Mouse (Mus musculus): Measurements from ENCODE around the gene Hist2h2ab. TPM values are rescaled to one million over a fixed set of nuclear protein-coding genes. Genes with fewer than 3 reads are reported as not detected.

Gene Hist2h2ab
- polyA plus RNA-seq, 1 experiment from 2014 or later: not detected

- H3K4me1 ChIP-seq (replicated peaks; ENCODE audit: control insufficient read depth, insufficient read depth): no peaks in the 10 kb centered on the region
- no peaks in the 10 kb centered on the region for H3K9me3 ChIP-seq (ENCODE audit: control insufficient read depth, low read length)
- no peaks in the 10 kb centered on the region for H3K36me3 ChIP-seq (ENCODE audit: control insufficient read depth, insufficient read depth, low read length)
- H3K4me3 ChIP-seq (ENCODE audit: low read depth, low read length): no peak overlapping the region
- DNase-seq (ENCODE audit: low spot score) (no peak), ATAC-seq (ENCODE audit: low FRiP score, low TSS enrichment) (no peak)
- no peaks in the 10 kb centered on the region for H3K27me3 ChIP-seq (ENCODE audit: control insufficient read depth, insufficient read depth, low read length)
- H3K9ac ChIP-seq (ENCODE audit: low read length): no peak overlapping the region
- WGBS: 74% methylated on average over 4 of the region's 4 CpGs
- H3K4me2 ChIP-seq (replicated peaks; ENCODE audit: low read depth): no peak overlapping the region
- TF ChIP-seq CTCF (IDR thresholded peaks at IDR 0.05; ENCODE audit: low read depth): no peak
- no peak overlapping the region for H3K27ac ChIP-seq (replicated peaks)
Measured at GRCm38 (mm10) chr3:96230910-96231757, 11.5 kb downstream of the Hist2h2ab start.

- Histone ChIP-seq H3K9me3 (ENCODE audit: control insufficient read depth, low read length) (no peaks in the 10 kb centered on the region), H3K4me2 (replicated peaks; ENCODE audit: low read depth) (no peak overlapping the region), H3K27me3 (ENCODE audit: control insufficient read depth, insufficient read depth, low read length) (no peaks in the 10 kb centered on the region), H3K4me3 (ENCODE audit: low read depth, low read length) (no peak overlapping the region), H3K9ac (ENCODE audit: low read length) (no peak overlapping the region), H3K36me3 (ENCODE audit: control insufficient read depth, insufficient read depth, low read length) (no peaks in the 10 kb centered on the region), H3K27ac (replicated peaks) (no peak overlapping the region), H3K4me1 (replicated peaks; ENCODE audit: control insufficient read depth, insufficient read depth) (no peaks in the 10 kb centered on the region)
- no peak for ATAC-seq (ENCODE audit: low FRiP score, low TSS enrichment)
- DNase-seq (ENCODE audit: low spot score): no peak
- WGBS: 54% methylated on average over 2 of the region's 2 CpGs
- TF ChIP-seq CTCF (IDR thresholded peaks at IDR 0.05; ENCODE audit: low read depth) (no peak), EP300 (optimal IDR thresholded peaks at IDR 0.05) (no peak)
Measured at GRCm38 (mm10) chr3:96231758-96232120, 12.1 kb downstream of the Hist2h2ab start.

GRCm38 (mm10) chr3:96234914-96235313 lies 15.2 kb downstream of the Hist2h2ab start:
- Histone ChIP-seq H3K4me2 (replicated peaks; ENCODE audit: low read depth) (no peak overlapping the region), H3K9ac (ENCODE audit: low read length) (no peak overlapping the region), H3K9me3 (ENCODE audit: control insufficient read depth, low read length) (no peaks in the 10 kb centered on the region), H3K27me3 (ENCODE audit: control insufficient read depth, insufficient read depth, low read length) (no peaks in the 10 kb centered on the region), H3K4me3 (ENCODE audit: low read depth, low read length) (no peak overlapping the region), H3K4me1 (replicated peaks; ENCODE audit: control insufficient read depth, insufficient read depth) (no peaks in the 10 kb centered on the region), H3K27ac (replicated peaks) (no peak overlapping the region), H3K36me3 (ENCODE audit: control insufficient read depth, insufficient read depth, low read length) (no peaks in the 10 kb centered on the region)
- ATAC-seq (ENCODE audit: low FRiP score, low TSS enrichment) (no peak), DNase-seq (ENCODE audit: low spot score) (no peak)
- TF ChIP-seq EP300 (optimal IDR thresholded peaks at IDR 0.05): no peak
- TF ChIP-seq CTCF (IDR thresholded peaks at IDR 0.05; ENCODE audit: low read depth): peak; percentile 13; the same call in 1 of the 2 replicates
- WGBS: 89% methylated on average over 2 of the region's 2 CpGs

- no peaks in the 10 kb centered on the region for H3K36me3 ChIP-seq (ENCODE audit: control insufficient read depth, insufficient read depth, low read length)
- TF ChIP-seq CTCF (IDR thresholded peaks at IDR 0.05; ENCODE audit: low read depth): no peak
- no peak for TF ChIP-seq EP300 (optimal IDR thresholded peaks at IDR 0.05)
- ATAC-seq (ENCODE audit: low FRiP score, low TSS enrichment): no peak
- no peak overlapping the region for H3K4me3 ChIP-seq (ENCODE audit: low read depth, low read length)
- no peaks in the 10 kb centered on the region for H3K4me1 ChIP-seq (replicated peaks; ENCODE audit: control insufficient read depth, insufficient read depth)
- 55% methylated on average over 3 of the region's 3 CpGs for WGBS
- no peaks in the 10 kb centered on the region for H3K9me3 ChIP-seq (ENCODE audit: control insufficient read depth, low read length)
- H3K4me2 ChIP-seq (replicated peaks; ENCODE audit: low read depth): no peak overlapping the region
- DNase-seq (ENCODE audit: low spot score): no peak
- no peak overlapping the region for H3K9ac ChIP-seq (ENCODE audit: low read length)
- no peak overlapping the region for H3K27ac ChIP-seq (replicated peaks)
- no peaks in the 10 kb centered on the region for H3K27me3 ChIP-seq (ENCODE audit: control insufficient read depth, insufficient read depth, low read length)
Measured at GRCm38 (mm10) chr3:96235836-96236235, 16.2 kb downstream of the Hist2h2ab start.

- 72% methylated on average over 4 of the region's 4 CpGs for WGBS
- no peak for DNase-seq (ENCODE audit: low spot score)
- ATAC-seq (ENCODE audit: low FRiP score, low TSS enrichment): no peak
- TF ChIP-seq EP300 (optimal IDR thresholded peaks at IDR 0.05) (no peak), CTCF (IDR thresholded peaks at IDR 0.05; ENCODE audit: low read depth) (no peak)
- no peaks in the 10 kb centered on the region for H3K4me1 ChIP-seq (replicated peaks; ENCODE audit: control insufficient read depth, insufficient read depth)
- H3K9ac ChIP-seq (ENCODE audit: low read length): no peak overlapping the region
- H3K27ac ChIP-seq (replicated peaks): no peak overlapping the region
- peak overlapping the region; percentile 30; the same call in 1 of the 2 replicates for H3K4me3 ChIP-seq (ENCODE audit: low read depth, low read length)
- no peaks in the 10 kb centered on the region for H3K36me3 ChIP-seq (ENCODE audit: control insufficient read depth, insufficient read depth, low read length)
- H3K9me3 ChIP-seq (ENCODE audit: control insufficient read depth, low read length): no peaks in the 10 kb centered on the region
- peak overlapping the region; percentile 40 for H3K4me2 ChIP-seq (replicated peaks; ENCODE audit: low read depth)
- no peaks in the 10 kb centered on the region for H3K27me3 ChIP-seq (ENCODE audit: control insufficient read depth, insufficient read depth, low read length)
Measured at GRCm38 (mm10) chr3:96236834-96237334, 17.2 kb downstream of the Hist2h2ab start.

GRCm38 (mm10) chr3:96237335-96237903 lies 17.8 kb downstream of the Hist2h2ab start:
- Histone ChIP-seq H3K36me3 (ENCODE audit: control insufficient read depth, insufficient read depth, low read length) (no peaks in the 10 kb centered on the region), H3K9ac (ENCODE audit: low read length) (peak overlapping the region; percentile 2; the same call in 1 of the 2 replicates), H3K27ac (replicated peaks) (0 out of 2 replicates have a peak overlapping the region, but pooled peaks have one; percentile 8), H3K27me3 (ENCODE audit: control insufficient read depth, insufficient read depth, low read length) (no peaks in the 10 kb centered on the region), H3K4me1 (replicated peaks; ENCODE audit: control insufficient read depth, insufficient read depth) (no peaks in the 10 kb centered on the region), H3K4me3 (ENCODE audit: low read depth, low read length) (peak overlapping the region; percentile 30), H3K4me2 (replicated peaks; ENCODE audit: low read depth) (peak overlapping the region; percentile 40), H3K9me3 (ENCODE audit: control insufficient read depth, low read length) (no peaks in the 10 kb centered on the region)
- TF ChIP-seq EP300 (optimal IDR thresholded peaks at IDR 0.05) (no peak), CTCF (IDR thresholded peaks at IDR 0.05; ENCODE audit: low read depth) (no peak)
- DNase-seq (ENCODE audit: low spot score): no peak
- 21% methylated on average over 7 of the region's 7 CpGs for WGBS
- no peak for ATAC-seq (ENCODE audit: low FRiP score, low TSS enrichment)

Measured in stomach, postnatal 0 days (tissue).